Mouse (Mus musculus) CH12.LX (cell line): ENCODE data around the gene Hsf5. TPM values are rescaled to one million over a fixed set of nuclear protein-coding genes. Genes with fewer than 3 reads are reported as not detected.

ENCODE experiments used
- DNase-seq: peaks from one replicate; pipeline ENCODE4 v3.0.0-alpha.2; 2013; ENCODE audit errors: extremely low read depth
- H3K27ac ChIP-seq: 2 replicates; pipeline ENCODE4 v1.5.1; 2012; ENCODE audit warnings: low read depth, mild to moderate bottlenecking, control low read depth, moderate library complexity; ENCODE audit not compliant: insufficient read depth
- H3K27me3 ChIP-seq: replicated peaks from 2 replicates; pipeline ENCODE3; 2012; ENCODE audit warnings: inconsistent platforms
- H3K36me3 ChIP-seq, 2 experiments: replicated peaks in 1 of 2; 2 replicates each; pipeline versions ENCODE3 to v1.6.1; 2012; ENCODE audit warnings: inconsistent platforms in 1 of 2, low read length in 1 of 2, mild to moderate bottlenecking in 1 of 2, mixed read lengths in 1 of 2, moderate library complexity in 1 of 2; ENCODE audit not compliant: control insufficient read depth in 1 of 2, insufficient read depth in 1 of 2
- H3K4me1 ChIP-seq, 2 experiments: 2 replicates each; pipeline ENCODE4 v1.6.1; 2012; ENCODE audit warnings: inconsistent platforms in 1 of 2, moderate library complexity in 1 of 2; ENCODE audit not compliant: insufficient read depth in 2 of 2, control insufficient read depth in 1 of 2
- H3K4me2 ChIP-seq: 2 replicates; pipeline ENCODE4 v1.6.1; 2012; ENCODE audit warnings: low read depth, mild to moderate bottlenecking, control low read depth; ENCODE audit not compliant: poor library complexity, insufficient read depth, severe bottlenecking
- H3K4me3 ChIP-seq, 3 experiments: fragments of 150-350 bp in 1 of 3; sonication (generic) in 1 of 3; replicated peaks in 1 of 3; 2 replicates each; pipeline versions ENCODE3 to v1.5.1; 2011 to 2012; ENCODE audit warnings: low read depth in 2 of 3, low read length in 2 of 3, mild to moderate bottlenecking in 2 of 3, moderate library complexity in 2 of 3, control low read depth in 1 of 3, improper control_type of control experiment in 1 of 3, inconsistent platforms in 1 of 3, mixed read lengths in 1 of 3; ENCODE audit not compliant: poor library complexity in 1 of 3
- H3K79me2 ChIP-seq: replicated peaks from 2 replicates; pipeline ENCODE4 v1.6.1; 2012; ENCODE audit warnings: mild to moderate bottlenecking, moderate library complexity; ENCODE audit not compliant: control insufficient read depth, poor library complexity, insufficient read depth, severe bottlenecking; ENCODE audit errors: extremely low read depth
- H3K9ac ChIP-seq: 2 replicates; pipeline ENCODE4 v1.6.1; 2012; ENCODE audit warnings: low read depth, mild to moderate bottlenecking, control low read depth, moderate library complexity; ENCODE audit not compliant: insufficient read depth
- H3K9me3 ChIP-seq: replicated peaks from 2 replicates; pipeline ENCODE3; 2012; ENCODE audit warnings: low read length, inconsistent platforms, mixed read lengths
- BHLHE40 ChIP-seq: IDR thresholded peaks from 2 replicates; pipeline ENCODE4 v1.6.1; 2011; ENCODE audit warnings: mild to moderate bottlenecking, low read depth, low read length, improper control_type of control experiment
- CHD1 ChIP-seq: IDR thresholded peaks from 2 replicates; pipeline ENCODE4 v1.6.1; 2012; ENCODE audit warnings: low read depth, low read length, improper control_type of control experiment, inconsistent platforms
- CHD2 ChIP-seq: IDR thresholded peaks from 2 replicates; pipeline ENCODE4 v1.6.1; 2011; ENCODE audit warnings: low read length, improper control_type of control experiment
- CTCF ChIP-seq, 2 experiments: IDR thresholded peaks in 1 of 2; conservative IDR thresholded peaks in 1 of 2; 2 replicates each; pipeline ENCODE4 v1.5.1; 2011 to 2012; ENCODE audit warnings: low read depth in 2 of 2, low read length in 2 of 2, improper control_type of control experiment in 1 of 2, inconsistent platforms in 1 of 2, mild to moderate bottlenecking in 1 of 2, moderate library complexity in 1 of 2
- HCFC1 ChIP-seq: IDR thresholded peaks from 2 replicates; pipeline ENCODE4 v1.6.1; 2012; ENCODE audit warnings: low read depth, mild to moderate bottlenecking, inconsistent platforms, low read length, improper control_type of control experiment
- JUND ChIP-seq: conservative IDR thresholded peaks from 2 replicates; pipeline ENCODE4 v1.6.1; 2011; ENCODE audit warnings: low read depth, low read length, improper control_type of control experiment
- MAFK ChIP-seq: IDR thresholded peaks from 2 replicates; pipeline ENCODE4 v1.6.1; 2011; ENCODE audit warnings: low read length, improper control_type of control experiment; ENCODE audit not compliant: insufficient replicate concordance
- MXI1 ChIP-seq: IDR thresholded peaks from 2 replicates; pipeline ENCODE4 v1.6.1; 2011; ENCODE audit warnings: mild to moderate bottlenecking, low read depth, low read length, improper control_type of control experiment
- MYC ChIP-seq: IDR thresholded peaks from 2 replicates; pipeline ENCODE4 v1.6.1; 2011; ENCODE audit warnings: low read depth, mild to moderate bottlenecking, improper control_type of control experiment, low read length
- NELFE ChIP-seq: IDR thresholded peaks from 2 replicates; pipeline ENCODE4 v1.6.1; 2011; ENCODE audit warnings: low read depth, low read length, improper control_type of control experiment
- PAX5 ChIP-seq: IDR thresholded peaks from 2 replicates; pipeline ENCODE4 v1.6.1; 2012; ENCODE audit warnings: low read length, inconsistent platforms, mixed read lengths
- POLR2A ChIP-seq: IDR thresholded peaks from 2 replicates; pipeline ENCODE4 v1.6.1; 2011; ENCODE audit warnings: low read depth, mild to moderate bottlenecking, improper control_type of control experiment, low read length
- POLR2AphosphoS2 ChIP-seq: IDR thresholded peaks from 2 replicates; pipeline ENCODE4 v1.6.1; 2011; ENCODE audit warnings: low read depth, low read length, improper control_type of control experiment
- RCOR1 ChIP-seq: conservative IDR thresholded peaks from 2 replicates; pipeline ENCODE4 v1.6.1; 2012; ENCODE audit warnings: low read depth, mild to moderate bottlenecking, inconsistent platforms, low read length, improper control_type of control experiment
- SIN3A ChIP-seq: IDR thresholded peaks from 2 replicates; pipeline ENCODE4 v1.6.1; 2012; ENCODE audit warnings: low read length, improper control_type of control experiment, inconsistent platforms
- SMC3 ChIP-seq: IDR thresholded peaks from 2 replicates; pipeline ENCODE4 v1.6.1; 2011; ENCODE audit warnings: low read depth, low read length, improper control_type of control experiment
- TBP ChIP-seq: conservative IDR thresholded peaks from 2 replicates; pipeline ENCODE4 v1.6.1; 2011; ENCODE audit warnings: low read depth, low read length, improper control_type of control experiment
- USF1 ChIP-seq: IDR thresholded peaks from 2 replicates; pipeline ENCODE4 v1.6.1; 2014; ENCODE audit warnings: low read depth, mild to moderate bottlenecking, inconsistent platforms, low read length, improper control_type of control experiment
- ZKSCAN1 ChIP-seq: IDR thresholded peaks from 2 replicates; pipeline ENCODE4 v1.6.1; 2012; ENCODE audit warnings: low read depth, inconsistent platforms, low read length, improper control_type of control experiment, borderline replicate concordance
- ZMIZ1 ChIP-seq: IDR thresholded peaks from 2 replicates; pipeline ENCODE4 v1.6.1; 2012; ENCODE audit warnings: low read depth, mild to moderate bottlenecking, inconsistent platforms, low read length, improper control_type of control experiment
- ZNF384 ChIP-seq: IDR thresholded peaks from 2 replicates; pipeline ENCODE4 v1.6.1; 2012; ENCODE audit warnings: low read depth, low read length, improper control_type of control experiment, inconsistent platforms
- dilution Hi-C: fragments of 300-500 bp; cut with MboI; formaldehyde crosslinking; loops from 2 replicates; pipeline ENCODE4 v1.14.3; 2020; ENCODE audit warnings: low sequenced_read_pairs; ENCODE audit not compliant: extremely low pct_unique_long_range_greater_than_20kb, extremely low pct_ligation_motif_present
- in situ Hi-C: fragments of 300-500 bp; cut with MboI; formaldehyde crosslinking; loops from 3 replicates; pipeline ENCODE4 v1.14.3; 2019; ENCODE audit warnings: low sequenced_read_pairs, low pct_ligation_motif_present, low pct_unique_long_range_greater_than_20kb, mixed read lengths
- polyA plus RNA-seq: library from polyadenylated mRNA; unstranded; fragments of >175 nt; gene quantifications from 2 replicates; pipeline ENCODE4 v1.2.1, GENCODE M21; 2012; ENCODE audit warnings: low read depth; ENCODE audit not compliant: insufficient read length
- total RNA-seq, 2 experiments: library from RNA; depleted of rRNA; stranded (reverse); fragments of 300-350 nt in 1 of 2; fragments of >200 nt in 1 of 2; gene quantifications; 2 replicates each; pipeline ENCODE4 v1.2.3; 2012 to 2014

Hsf5 gene
- total and polyA plus RNA-seq, 3 experiments, result 0.04 TPM; not detected in 2

- Histone ChIP-seq H3K36me3 (peaks cover 13 to 69% of the 10 kb centered on the region in 2 experiments), H3K4me1 (peaks cover 11 to 53% of the 10 kb centered on the region in 2 experiments; a peak in 3 of 4 replicates), H3K27ac (no peak overlapping the region), H3K4me2 (no peak overlapping the region), H3K9me3 (no peaks in the 10 kb centered on the region), H3K9ac (no peak overlapping the region), H3K79me2 (peaks cover 70% of the 10 kb centered on the region), H3K4me3 (no peak overlapping the region), H3K27me3 (no peaks in the 10 kb centered on the region)
- dilution Hi-C loops (no loop called here), in situ Hi-C loops (no loop called here)
- no peak for DNase-seq
- no peak for TF ChIP-seq BHLHE40
- TF ChIP-seq HCFC1, result no peak
- TF ChIP-seq CTCF (conservative IDR thresholded peaks at IDR 0.05 in 1 of 2, IDR thresholded peaks at IDR 0.05 in 1 of 2; ENCODE audit: low read depth in 2 of 2, low read length in 2 of 2), result no peak
- no peak for TF ChIP-seq ZKSCAN1
- TF ChIP-seq JUND, result no peak
- no peak for TF ChIP-seq MAFK
- no peak for TF ChIP-seq SMC3
- no peak for TF ChIP-seq USF1
- TF ChIP-seq SIN3A, result no peak
These were observed 81.2 kb downstream of the Hsf5 start for GRCm38 (mm10) chr11:87698126-87698525.

DNA sequence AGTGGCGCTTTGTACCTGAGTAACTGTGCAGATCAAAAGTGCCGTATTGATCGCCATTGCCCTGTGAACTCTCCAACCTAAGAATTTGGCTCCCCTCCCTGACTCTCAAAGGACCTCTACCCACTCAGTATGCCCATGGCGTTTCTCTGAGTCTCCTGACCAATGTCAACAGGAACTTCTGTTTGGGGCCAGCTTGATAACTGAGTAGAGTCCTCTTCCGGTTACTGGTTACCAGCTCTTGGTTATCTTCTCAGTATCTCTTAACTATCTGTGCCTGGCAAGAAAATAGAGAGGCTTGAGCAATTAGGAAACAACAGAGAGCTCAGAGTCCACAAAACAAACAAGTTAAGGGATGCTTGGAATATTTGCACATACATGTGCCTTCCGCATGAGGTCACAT is 84.1 kb downstream of the Hsf5 start:
- H3K4me3 ChIP-seq, result no peak overlapping the region
- DNase-seq, result no peak
- peaks cover 49% of the 10 kb centered on the region for H3K79me2 ChIP-seq
- peaks cover 27 to 78% of the 10 kb centered on the region in 2 experiments for H3K36me3 ChIP-seq
- H3K9me3 ChIP-seq, result no peaks in the 10 kb centered on the region
- H3K27ac ChIP-seq, result no peak overlapping the region
- TF ChIP-seq RCOR1 (no peak), POLR2AphosphoS2 (no peak), NELFE (no peak), MXI1 (no peak), PAX5 (no peak), ZMIZ1 (no peak), CHD2 (no peak), POLR2A (no peak), ZNF384 (no peak), MYC (no peak), TBP (no peak), CHD1 (no peak), MAFK (no peak)
- no peak overlapping the region for H3K4me2 ChIP-seq
- H3K9ac ChIP-seq, result no peak overlapping the region
- peaks cover 11 to 53% of the 10 kb centered on the region in 2 experiments; a peak in 3 of 4 replicates for H3K4me1 ChIP-seq
- dilution Hi-C loops, result no loop called here
- in situ Hi-C loops, result no loop called here
- H3K27me3 ChIP-seq, result no peaks in the 10 kb centered on the region
